8 mouse cellular contexts compared by ENCODE assay signal in genomic region chr4:139330605-139331004, GRCm38 (mm10). TPM values are rescaled to one million over a fixed set of nuclear protein-coding genes. Genes with fewer than 3 reads are reported as not detected.
DNase-seq lines count a peak whose midpoint lies in the region; ATAC-seq and TF ChIP-seq lines count a peak whose summit lies in the region.

No protein-coding gene starts in this region.

- no peaks in the 10 kb centered on the region for H3K9me3 ChIP-seq in hindbrain, embryonic 12.5 days (replicated peaks)
- no peaks in the 10 kb centered on the region for H3K9me3 ChIP-seq in limb, embryonic 12.5 days
- H3K9me3 ChIP-seq in midbrain, embryonic 13.5 days: no peaks in the 10 kb centered on the region
- no peaks in the 10 kb centered on the region for H3K9me3 ChIP-seq in stomach, postnatal 0 days (ENCODE audit: control insufficient read depth, low read length)

- peak; percentile 49 for DNase-seq in left cerebral cortex, postnatal 4 days
- DNase-seq in left cerebral cortex, postnatal 36 days (ENCODE audit: low spot score in 2 of 2): no peak
- DNase-seq in brain, adult 2 months (ENCODE audit: low read depth, low spot score): peak; percentile 54
- DNase-seq in forelimb bud, embryonic 11.5 days (ENCODE audit: low read depth, low spot score): peak; percentile 74
- DNase-seq in stomach, postnatal 0 days (ENCODE audit: low spot score): peak; percentile 91

- TF ChIP-seq CTCF in stomach, postnatal 0 days (IDR thresholded peaks at IDR 0.05; ENCODE audit: low read depth): peak; percentile 82

- 10% methylated on average over 10 of the region's 10 CpGs for WGBS in hindbrain, embryonic 12.5 days
- WGBS in limb, embryonic 12.5 days: 11% methylated on average over 10 of the region's 10 CpGs
- 9% methylated on average over 10 of the region's 10 CpGs for WGBS in midbrain, embryonic 13.5 days
- 10% methylated on average over 10 of the region's 10 CpGs for WGBS in stomach, postnatal 0 days

- intact Hi-C loops in left cerebral cortex, postnatal 4 days (cut with DNase I): no loop called here
- intact Hi-C loops in left cerebral cortex, postnatal 36 days (cut with DNase I): no loop called here

- H3K9ac ChIP-seq in hindbrain, embryonic 12.5 days: no peak overlapping the region
- no peak overlapping the region for H3K9ac ChIP-seq in limb, embryonic 12.5 days (replicated peaks)
- H3K9ac ChIP-seq in midbrain, embryonic 13.5 days (replicated peaks): no peak overlapping the region
- no peak overlapping the region for H3K9ac ChIP-seq in stomach, postnatal 0 days (ENCODE audit: low read length)

- ATAC-seq in hindbrain, embryonic 12.5 days (ENCODE audit: low FRiP score): no peak
- ATAC-seq in limb, embryonic 12.5 days (ENCODE audit: insufficient number of reproducible peaks, insufficient read depth, low FRiP score, low TSS enrichment, low read depth): peak; percentile 83
- ATAC-seq in midbrain, embryonic 13.5 days: no peak
- peak; percentile 87 for ATAC-seq in stomach, postnatal 0 days (ENCODE audit: low FRiP score, low TSS enrichment)

- H3K4me3 ChIP-seq in hindbrain, embryonic 12.5 days: no peak overlapping the region
- peak overlapping the region; percentile 22 for H3K4me3 ChIP-seq in limb, embryonic 12.5 days (replicated peaks)
- H3K4me3 ChIP-seq in midbrain, embryonic 13.5 days (replicated peaks): no peak overlapping the region
- peak overlapping the region; percentile 10; the same call in 1 of the 2 replicates for H3K4me3 ChIP-seq in stomach, postnatal 0 days (ENCODE audit: low read depth, low read length)

- H3K4me1 ChIP-seq in hindbrain, embryonic 12.5 days: no peaks in the 10 kb centered on the region
- no peaks in the 10 kb centered on the region for H3K4me1 ChIP-seq in limb, embryonic 12.5 days (replicated peaks)
- H3K4me1 ChIP-seq in midbrain, embryonic 13.5 days (replicated peaks): no peaks in the 10 kb centered on the region
- no peaks in the 10 kb centered on the region for H3K4me1 ChIP-seq in stomach, postnatal 0 days (replicated peaks; ENCODE audit: control insufficient read depth, insufficient read depth)

- H3K36me3 ChIP-seq in hindbrain, embryonic 12.5 days: no peaks in the 10 kb centered on the region
- no peaks in the 10 kb centered on the region for H3K36me3 ChIP-seq in limb, embryonic 12.5 days
- no peaks in the 10 kb centered on the region for H3K36me3 ChIP-seq in midbrain, embryonic 13.5 days
- no peaks in the 10 kb centered on the region for H3K36me3 ChIP-seq in stomach, postnatal 0 days (ENCODE audit: control insufficient read depth, insufficient read depth, low read length)

- H3K27me3 ChIP-seq in hindbrain, embryonic 12.5 days: peaks cover 8% of the 10 kb centered on the region; the same call in 1 of the 2 replicates
- H3K27me3 ChIP-seq in limb, embryonic 12.5 days: peaks cover 7% of the 10 kb centered on the region; the same call in 1 of the 2 replicates
- peaks cover 4% of the 10 kb centered on the region; the same call in 1 of the 2 replicates for H3K27me3 ChIP-seq in midbrain, embryonic 13.5 days
- no peaks in the 10 kb centered on the region for H3K27me3 ChIP-seq in stomach, postnatal 0 days (ENCODE audit: control insufficient read depth, insufficient read depth, low read length)

- H3K4me2 ChIP-seq in hindbrain, embryonic 12.5 days (replicated peaks): peak overlapping the region; percentile 30; the same call in 1 of the 2 replicates
- peak overlapping the region; percentile 49 for H3K4me2 ChIP-seq in limb, embryonic 12.5 days
- H3K4me2 ChIP-seq in midbrain, embryonic 13.5 days (replicated peaks): peak overlapping the region; percentile 25; the same call in 1 of the 2 replicates
- H3K4me2 ChIP-seq in stomach, postnatal 0 days (replicated peaks; ENCODE audit: low read depth): peak overlapping the region; percentile 47

- TF ChIP-seq EP300 in stomach, postnatal 0 days (optimal IDR thresholded peaks at IDR 0.05): no peak

- no peak overlapping the region for H3K27ac ChIP-seq in hindbrain, embryonic 12.5 days
- H3K27ac ChIP-seq in limb, embryonic 12.5 days: no peak overlapping the region
- H3K27ac ChIP-seq in midbrain, embryonic 13.5 days: no peak overlapping the region
- H3K27ac ChIP-seq in stomach, postnatal 0 days (replicated peaks): no peak overlapping the region

RNA-seq across cellular contexts. Expression of gene Akr7a5, which starts 20.1 kb away (rescaled TPM):
- total RNA-seq in left cerebral cortex, postnatal 4 days (2021): 10 to 100 TPM; 24.9 to 26.4 TPM
- 10 to 100 TPM; 24.9 to 32.3 TPM for total RNA-seq in left cerebral cortex, postnatal 36 days (2021)
- polyA plus RNA-seq in hindbrain, embryonic 12.5 days (2016; fragmentation: Nextera tagmentation; extraction: Ambion mirVana): 70.0 and 76.2 TPM in 2 replicates
- polyA plus RNA-seq in limb, embryonic 12.5 days (2016; fragmentation: Nextera tagmentation; extraction: Ambion mirVana): 146 and 150 TPM in 2 replicates
- 65.0 and 66.5 TPM in 2 replicates for polyA plus RNA-seq in midbrain, embryonic 13.5 days (2015; fragmentation: Nextera tagmentation; extraction: Ambion mirVana)
- 73.2 and 73.8 TPM in 2 replicates for polyA plus RNA-seq in stomach, postnatal 0 days (2015; fragmentation: Nextera tagmentation; extraction: Ambion mirVana)

RNA-seq across cellular contexts. Expression of gene Pqlc2, which starts 20.1 kb away (rescaled TPM):
- 10 to 100 TPM; 12.7 to 12.9 TPM for total RNA-seq in left cerebral cortex, postnatal 4 days (2021)
- total RNA-seq in left cerebral cortex, postnatal 36 days (2021): 10 to 100 TPM; 11.1 to 13.4 TPM
- polyA plus RNA-seq in hindbrain, embryonic 12.5 days (2016; fragmentation: Nextera tagmentation; extraction: Ambion mirVana): 14.4 and 14.8 TPM in 2 replicates
- polyA plus RNA-seq in limb, embryonic 12.5 days (2016; fragmentation: Nextera tagmentation; extraction: Ambion mirVana): 15.3 and 16.1 TPM in 2 replicates
- polyA plus RNA-seq in midbrain, embryonic 13.5 days (2015; fragmentation: Nextera tagmentation; extraction: Ambion mirVana): 15.1 and 15.2 TPM in 2 replicates
- 20.9 and 22.2 TPM in 2 replicates for polyA plus RNA-seq in stomach, postnatal 0 days (2015; fragmentation: Nextera tagmentation; extraction: Ambion mirVana)

RNA-seq across cellular contexts. Expression of gene Mrto4, which starts 21.8 kb away (rescaled TPM):
- total RNA-seq in left cerebral cortex, postnatal 4 days (2021): 10 to 100 TPM; 60.1 to 65.3 TPM
- 10 to 100 TPM; 43.8 to 45.3 TPM for total RNA-seq in left cerebral cortex, postnatal 36 days (2021)
- polyA plus RNA-seq in hindbrain, embryonic 12.5 days (2016; fragmentation: Nextera tagmentation; extraction: Ambion mirVana): 89.2 and 91.4 TPM in 2 replicates
- polyA plus RNA-seq in limb, embryonic 12.5 days (2016; fragmentation: Nextera tagmentation; extraction: Ambion mirVana): 132 and 139 TPM in 2 replicates
- polyA plus RNA-seq in midbrain, embryonic 13.5 days (2015; fragmentation: Nextera tagmentation; extraction: Ambion mirVana): 97.9 and 105 TPM in 2 replicates
- 41.0 and 43.7 TPM in 2 replicates for polyA plus RNA-seq in stomach, postnatal 0 days (2015; fragmentation: Nextera tagmentation; extraction: Ambion mirVana)

RNA-seq across cellular contexts. Expression of gene Emc1, which starts 21.8 kb away (rescaled TPM):
- 10 to 100 TPM; 70.7 to 80.4 TPM for total RNA-seq in left cerebral cortex, postnatal 4 days (2021)
- total RNA-seq in left cerebral cortex, postnatal 36 days (2021): 10 to 100 TPM; 85.9 to 87.9 TPM
- 42.5 and 43.6 TPM in 2 replicates for polyA plus RNA-seq in hindbrain, embryonic 12.5 days (2016; fragmentation: Nextera tagmentation; extraction: Ambion mirVana)
- polyA plus RNA-seq in limb, embryonic 12.5 days (2016; fragmentation: Nextera tagmentation; extraction: Ambion mirVana): 29.4 and 30.5 TPM in 2 replicates
- 41.0 and 42.0 TPM in 2 replicates for polyA plus RNA-seq in midbrain, embryonic 13.5 days (2015; fragmentation: Nextera tagmentation; extraction: Ambion mirVana)
- 10.7 and 11.9 TPM in 2 replicates for polyA plus RNA-seq in stomach, postnatal 0 days (2015; fragmentation: Nextera tagmentation; extraction: Ambion mirVana)

RNA-seq across cellular contexts. Expression of gene Ubr4, which starts 21.8 kb away (rescaled TPM):
- total RNA-seq in left cerebral cortex, postnatal 4 days (2021): 100 to 1,000 TPM; 176 to 185 TPM
- total RNA-seq in left cerebral cortex, postnatal 36 days (2021): 100 to 1,000 TPM; 155 to 199 TPM
- polyA plus RNA-seq in hindbrain, embryonic 12.5 days (2016; fragmentation: Nextera tagmentation; extraction: Ambion mirVana): 79.7 and 80.1 TPM in 2 replicates
- 68.6 and 70.6 TPM in 2 replicates for polyA plus RNA-seq in limb, embryonic 12.5 days (2016; fragmentation: Nextera tagmentation; extraction: Ambion mirVana)
- 75.8 and 85.2 TPM in 2 replicates for polyA plus RNA-seq in midbrain, embryonic 13.5 days (2015; fragmentation: Nextera tagmentation; extraction: Ambion mirVana)
- polyA plus RNA-seq in stomach, postnatal 0 days (2015; fragmentation: Nextera tagmentation; extraction: Ambion mirVana): 32.8 and 33.1 TPM in 2 replicates

Comparison
In these comparisons a context has a peak if more than half of its experiments do, and no peak if none do; other contexts are left out.
1. DNase-seq: peak in left cerebral cortex, postnatal 4 days (single experiment), brain, adult 2 months (single experiment), forelimb bud, embryonic 11.5 days (single experiment) and stomach, postnatal 0 days (single experiment); none in left cerebral cortex, postnatal 36 days (0 of 2).
2. ATAC-seq: peak in limb, embryonic 12.5 days (single experiment) and stomach, postnatal 0 days (single experiment); none in hindbrain, embryonic 12.5 days (single experiment) and midbrain, embryonic 13.5 days (single experiment).
3. H3K4me3 ChIP-seq: peak in limb, embryonic 12.5 days (single experiment) and stomach, postnatal 0 days (single experiment); none in hindbrain, embryonic 12.5 days (single experiment) and midbrain, embryonic 13.5 days (single experiment).
4. Peak in every context shown above with its lines, with median percentiles within 50 percentile points of each other: H3K4me2 ChIP-seq.